In the genomic region with DNA sequence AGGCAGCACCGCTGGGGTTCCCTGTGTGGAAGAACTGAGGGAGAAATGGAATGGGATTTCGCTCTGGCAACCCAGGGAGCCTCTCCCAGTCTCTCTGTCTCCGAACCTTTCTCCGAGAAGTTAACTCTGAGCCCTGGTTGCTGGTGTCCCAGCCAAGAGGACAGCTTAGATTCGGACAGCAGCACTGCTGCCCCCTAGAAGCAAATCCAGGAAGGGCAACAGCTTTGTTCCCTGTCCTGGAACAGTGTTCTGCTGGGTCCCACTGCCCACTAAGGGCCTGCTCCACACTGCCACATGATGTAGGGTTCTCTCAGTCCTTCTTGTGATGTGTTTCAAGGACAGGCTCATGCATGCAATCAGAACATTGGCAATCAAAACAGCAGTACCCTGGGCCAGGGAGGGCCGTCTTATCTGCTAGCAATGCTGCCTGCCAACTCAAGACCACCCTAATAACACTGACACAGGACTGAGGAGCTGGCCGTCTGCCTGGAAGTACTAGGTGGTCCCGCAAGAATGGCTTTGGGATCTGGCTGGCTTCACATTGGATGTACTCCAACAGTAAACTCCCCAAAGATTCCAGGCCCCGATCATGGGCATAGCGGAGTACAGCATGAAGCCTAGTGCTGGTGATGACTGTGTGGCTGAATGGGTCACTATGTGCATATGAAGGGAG, we compare ENCODE assay signal across 17 mouse cellular contexts. TPM values are rescaled to one million over a fixed set of nuclear protein-coding genes. Genes with fewer than 3 reads are reported as not detected.
DNase-seq lines count a peak whose midpoint lies in the region; ATAC-seq and TF ChIP-seq lines count a peak whose summit lies in the region.
"Had no signal": no experiment of that assay in that cellular context is flagged by ENCODE, and none has a peak within 500 bp of the region (broad histone marks: within the 10 kb centered on the region; RNA-seq: fewer than 3 reads in every experiment).

No protein-coding gene starts in this region.

- 56% methylated on average over 10 of the region's 10 CpGs for WGBS in hindbrain, embryonic 14.5 days
- WGBS in hindbrain, embryonic 13.5 days, result 61% methylated on average over 10 of the region's 10 CpGs
- 88% methylated on average over 10 of the region's 10 CpGs for WGBS in liver, adult 2 months
- 61% methylated on average over 10 of the region's 10 CpGs for WGBS in liver, embryonic 12.5 days (ENCODE audit: insufficient replicate concordance)

- H3K9ac ChIP-seq in hindbrain, embryonic 14.5 days, result no peak overlapping the region
- H3K9ac ChIP-seq in hindbrain, embryonic 13.5 days, result no peak overlapping the region
- no peak overlapping the region for H3K9ac ChIP-seq in liver, adult 2 months (ENCODE audit: low read depth, low read length)
- no peak overlapping the region for H3K9ac ChIP-seq in liver, embryonic 12.5 days
- H3K9ac ChIP-seq: embryonic facial prominence, embryonic 15.5 days; heart, embryonic 13.5 days; midbrain, embryonic 12.5 days had no signal

- H3K79me2 ChIP-seq in liver, adult 2 months (ENCODE audit: control insufficient read depth, insufficient read depth, low read length), result no peaks in the 10 kb centered on the region

- no peak for DNase-seq in hindbrain, embryonic 14.5 days (ENCODE audit: low spot score)
- DNase-seq in liver, adult 2 months (ENCODE audit: extremely low read depth, low read depth, low spot score), result no peak
- DNase-seq in testis, postnatal 10 days (ENCODE audit: low spot score), result peak; percentile 53
- no peak for DNase-seq in testis, postnatal 14 days (ENCODE audit: low spot score)
- DNase-seq in frontal cortex, postnatal 10 days (ENCODE audit: low spot score in 2 of 2), result no peak
- DNase-seq: cerebellum, adult 18-20 months; thymus, postnatal 14 days had no signal

- H3K4me2 ChIP-seq in hindbrain, embryonic 14.5 days (replicated peaks), result no peak overlapping the region
- H3K4me2 ChIP-seq in hindbrain, embryonic 13.5 days, result no peak overlapping the region
- H3K4me2 ChIP-seq in liver, embryonic 12.5 days, result no peak overlapping the region
- H3K4me2 ChIP-seq: embryonic facial prominence, embryonic 15.5 days; heart, embryonic 13.5 days; midbrain, embryonic 12.5 days had no signal

- H3K9me3 ChIP-seq in hindbrain, embryonic 14.5 days (ENCODE audit: control insufficient read depth, low read length), result no peaks in the 10 kb centered on the region
- no peaks in the 10 kb centered on the region for H3K9me3 ChIP-seq in hindbrain, embryonic 13.5 days
- H3K9me3 ChIP-seq in liver, embryonic 12.5 days (replicated peaks), result no peaks in the 10 kb centered on the region
- H3K9me3 ChIP-seq: embryonic facial prominence, embryonic 15.5 days; heart, embryonic 13.5 days; midbrain, embryonic 12.5 days had no signal

- H3K4me1 ChIP-seq in hindbrain, embryonic 14.5 days (replicated peaks; ENCODE audit: control insufficient read depth, insufficient read depth, low read length), result peaks cover 9% of the 10 kb centered on the region
- H3K4me1 ChIP-seq in hindbrain, embryonic 13.5 days (replicated peaks), result peaks cover 32% of the 10 kb centered on the region
- peaks cover 17% of the 10 kb centered on the region for H3K4me1 ChIP-seq in liver, adult 2 months (ENCODE audit: control insufficient read depth, insufficient read depth, low read length)
- no peaks in the 10 kb centered on the region for H3K4me1 ChIP-seq in liver, embryonic 12.5 days

- H3K27me3 ChIP-seq in hindbrain, embryonic 14.5 days (ENCODE audit: control insufficient read depth, insufficient read depth, low read length), result peaks cover 48% of the 10 kb centered on the region
- H3K27me3 ChIP-seq in hindbrain, embryonic 13.5 days, result peaks cover 71% of the 10 kb centered on the region
- no peaks in the 10 kb centered on the region for H3K27me3 ChIP-seq in liver, adult 2 months (ENCODE audit: control insufficient read depth, insufficient read depth, low read length)
- peaks cover 70% of the 10 kb centered on the region for H3K27me3 ChIP-seq in liver, embryonic 12.5 days (replicated peaks)
- H3K27me3 ChIP-seq: Patski had no signal

- no peak overlapping the region for H3K27ac ChIP-seq in hindbrain, embryonic 14.5 days
- no peak overlapping the region for H3K27ac ChIP-seq in hindbrain, embryonic 13.5 days
- H3K27ac ChIP-seq in liver, adult 2 months (replicated peaks; ENCODE audit: insufficient read depth, low read depth, low read length), result no peak overlapping the region
- no peak overlapping the region for H3K27ac ChIP-seq in liver, embryonic 12.5 days
- H3K27ac ChIP-seq: embryonic facial prominence, embryonic 15.5 days; heart, embryonic 13.5 days; midbrain, embryonic 12.5 days had no signal

- H3K36me3 ChIP-seq in hindbrain, embryonic 14.5 days (replicated peaks; ENCODE audit: control insufficient read depth, insufficient read depth), result no peaks in the 10 kb centered on the region
- H3K36me3 ChIP-seq in hindbrain, embryonic 13.5 days, result no peaks in the 10 kb centered on the region
- no peaks in the 10 kb centered on the region for H3K36me3 ChIP-seq in liver, adult 2 months (ENCODE audit: control insufficient read depth, insufficient read depth, low read length)
- H3K36me3 ChIP-seq in liver, embryonic 12.5 days, result no peaks in the 10 kb centered on the region
- H3K36me3 ChIP-seq: embryonic facial prominence, embryonic 15.5 days; heart, embryonic 13.5 days; midbrain, embryonic 12.5 days had no signal

- no peak overlapping the region for H3K4me3 ChIP-seq in hindbrain, embryonic 14.5 days (replicated peaks; ENCODE audit: low read length)
- H3K4me3 ChIP-seq in hindbrain, embryonic 13.5 days, result no peak overlapping the region
- H3K4me3 ChIP-seq in liver, adult 2 months (ENCODE audit: insufficient read depth, low read depth, low read length), result no peak overlapping the region
- no peak overlapping the region for H3K4me3 ChIP-seq in liver, embryonic 12.5 days
- H3K4me3 ChIP-seq: embryonic facial prominence, embryonic 15.5 days; heart, embryonic 13.5 days; midbrain, embryonic 12.5 days had no signal

- ATAC-seq in hindbrain, embryonic 14.5 days (ENCODE audit: low FRiP score), result peak; percentile 28; the same call in 1 of the 2 replicates
- ATAC-seq in hindbrain, embryonic 13.5 days (ENCODE audit: low FRiP score), result no peak
- no peak for ATAC-seq in liver, embryonic 12.5 days
- ATAC-seq: Patski had no signal

- TF ChIP-seq CTCF in liver, adult 2 months (IDR thresholded peaks at IDR 0.05; ENCODE audit: low read depth, low read length), result peak; percentile 22; the same call in 1 of the 2 replicates

- no peak for TF ChIP-seq POLR2A in liver, adult 2 months (IDR thresholded peaks at IDR 0.05; ENCODE audit: extremely low read depth, insufficient read depth, low read length)

RNA-seq across cellular contexts. Expression of a gene that starts 2.4 kb away (rescaled TPM):
- 0.08 TPM in 1 of 2 replicates, not detected in the other for polyA plus RNA-seq in hindbrain, embryonic 14.5 days (2014; fragmentation: Nextera tagmentation; extraction: Ambion mirVana)
- not detected in 2 replicates for polyA plus RNA-seq in hindbrain, embryonic 13.5 days (2015; fragmentation: Nextera tagmentation; extraction: Ambion mirVana)
- total RNA-seq in liver, adult 2 months (2014; rRNA removed), result 3.7 and 5.7 TPM in 2 replicates
- polyA plus RNA-seq in liver, adult 2 months (2012; rRNA removed), result 5.4 and 8.7 TPM in 2 replicates
- 0.26 and 0.29 TPM in 2 replicates for polyA plus RNA-seq in liver, embryonic 12.5 days (2016; fragmentation: Nextera tagmentation; extraction: Ambion mirVana)
- total RNA-seq: gastrocnemius, postnatal 4 days; hematopoietic stem cell, adult 5-6 weeks had no signal
- polyA plus RNA-seq: midbrain, embryonic 12.5 days had no signal

RNA-seq across cellular contexts. Expression of a gene that starts 9.4 kb away (rescaled TPM):
- polyA plus RNA-seq in hindbrain, embryonic 14.5 days (2014; fragmentation: Nextera tagmentation; extraction: Ambion mirVana), result not detected in 2 replicates
- polyA plus RNA-seq in hindbrain, embryonic 13.5 days (2015; fragmentation: Nextera tagmentation; extraction: Ambion mirVana), result not detected in 2 replicates
- not detected in 2 replicates for total RNA-seq in liver, adult 2 months (2014; rRNA removed)
- polyA plus RNA-seq in liver, adult 2 months (2012; rRNA removed), result not detected in 2 replicates
- polyA plus RNA-seq in liver, embryonic 12.5 days (2016; fragmentation: Nextera tagmentation; extraction: Ambion mirVana), result not detected in 2 replicates
- total RNA-seq: gastrocnemius, postnatal 4 days; hematopoietic stem cell, adult 5-6 weeks; left cerebral cortex, postnatal 25 days had no signal
- polyA plus RNA-seq: heart, embryonic 13.5 days; kidney, embryonic 14.5 days; midbrain, embryonic 12.5 days; Patski had no signal

RNA-seq across cellular contexts. Expression of a gene that starts 46.3 kb away (rescaled TPM):
- polyA plus RNA-seq in hindbrain, embryonic 14.5 days (2014; fragmentation: Nextera tagmentation; extraction: Ambion mirVana), result not detected in 2 replicates
- not detected in 2 replicates for polyA plus RNA-seq in hindbrain, embryonic 13.5 days (2015; fragmentation: Nextera tagmentation; extraction: Ambion mirVana)
- not detected in 2 replicates for total RNA-seq in liver, adult 2 months (2014; rRNA removed)
- not detected in 2 replicates for polyA plus RNA-seq in liver, adult 2 months (2012; rRNA removed)
- not detected in 2 replicates for polyA plus RNA-seq in liver, embryonic 12.5 days (2016; fragmentation: Nextera tagmentation; extraction: Ambion mirVana)
- total RNA-seq: gastrocnemius, postnatal 4 days; hematopoietic stem cell, adult 5-6 weeks; left cerebral cortex, postnatal 25 days had no signal
- polyA plus RNA-seq: embryonic facial prominence, embryonic 15.5 days; heart, embryonic 13.5 days; kidney, embryonic 14.5 days; midbrain, embryonic 12.5 days; Patski had no signal
